Mouse (Mus musculus) c-Kit-positive CD71-positive TER-119-positive erythroid progenitor cells, embryonic 14.5 days (primary cell): ENCODE results near the gene Dock2.
"Not testable (repeated sequence)": the region's sequence is repeated elsewhere in the genome, so short reads cannot be mapped to it uniquely, and the experiment has no call there.

ENCODE experiments used
- DNase-seq: peaks from one replicate; pipeline ENCODE4 v3.0.0-alpha.2; 2013; ENCODE audit warnings: low spot score

Gene Dock2

DNA sequence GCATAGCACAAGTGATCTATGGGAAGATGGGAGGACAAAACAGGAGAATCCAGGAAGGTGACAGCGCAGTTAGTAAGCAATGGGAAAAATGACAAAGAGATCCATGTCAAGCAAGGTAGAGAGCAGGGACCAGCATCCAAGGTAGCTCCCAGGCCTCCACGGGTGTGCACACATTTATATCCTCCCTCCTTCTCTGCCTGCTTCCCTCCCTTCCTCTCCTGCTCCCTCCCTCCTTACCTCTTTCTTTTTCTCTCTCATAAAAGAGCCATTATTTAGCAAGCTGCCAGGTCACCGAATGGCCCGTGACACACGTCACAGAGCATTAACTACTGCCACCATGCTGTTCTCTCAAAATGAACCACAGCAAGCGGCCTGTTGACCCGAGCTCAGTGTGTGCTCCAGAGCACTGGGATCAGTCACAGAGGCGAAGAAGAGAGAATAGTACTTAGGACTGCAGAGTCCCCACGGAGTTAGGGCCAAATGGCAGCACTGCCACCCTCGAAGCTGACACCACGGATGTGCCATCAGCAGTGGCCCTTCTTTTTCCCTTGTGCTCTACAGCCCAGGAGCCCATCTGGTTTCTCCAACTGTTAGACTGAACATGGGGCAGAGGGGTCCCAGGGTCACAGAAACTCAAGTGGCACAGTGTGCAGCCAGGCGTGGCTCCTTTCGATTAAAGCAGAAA is 499.4 kb downstream of the Dock2 start:
- DNase-seq: no peak

DNA sequence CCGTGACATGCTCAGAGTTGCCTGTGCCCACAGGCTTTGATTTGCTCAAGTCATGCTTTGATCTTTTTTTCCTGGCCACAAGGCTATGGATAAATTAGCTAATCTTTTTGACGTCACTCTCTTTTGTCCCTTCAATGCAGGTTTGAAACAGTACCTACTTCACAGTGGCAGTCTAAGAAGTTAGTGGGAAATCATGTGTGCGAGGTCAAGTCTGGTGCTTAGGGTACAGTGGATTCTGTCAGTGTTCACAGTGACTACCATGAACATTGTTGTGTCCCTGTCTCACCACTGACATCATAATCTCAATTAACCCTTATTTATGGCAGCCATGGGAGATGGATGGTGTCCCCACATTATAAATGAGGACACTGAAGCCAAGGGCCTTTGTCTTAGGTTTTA is 506.6 kb downstream of the Dock2 start:
- DNase-seq: no peak

- no peak for DNase-seq
These were observed 507.2 kb downstream of the Dock2 start for GRCm38 (mm10) chr11:34276363-34277046.

DNA sequence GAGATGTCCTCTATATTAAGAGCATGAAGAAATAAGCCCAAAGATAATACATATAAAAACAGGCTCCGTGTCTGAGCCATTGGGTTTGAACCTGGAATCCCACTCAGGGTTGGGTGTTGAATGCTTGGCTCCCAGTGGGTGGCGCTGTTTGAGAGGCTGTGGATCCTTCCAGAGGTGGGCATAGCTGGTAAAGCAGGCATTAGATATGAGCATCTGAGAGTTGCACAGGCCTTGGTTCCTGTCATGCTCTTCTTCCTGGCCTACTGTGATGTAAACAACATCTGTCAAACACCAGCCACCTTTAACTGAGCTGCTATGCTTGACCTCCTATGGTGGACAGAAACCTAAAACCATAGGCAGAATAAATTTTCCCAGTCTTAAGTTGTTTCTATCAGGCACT is 507.8 kb downstream of the Dock2 start:
- no peak for DNase-seq

GRCm38 (mm10) chr11:34272016-34272415 is 511.7 kb downstream of the Dock2 start:
- no peak for DNase-seq

GRCm38 (mm10) chr11:34264099-34264498 is 519.6 kb downstream of the Dock2 start:
- no peak for DNase-seq

GRCm38 (mm10) chr11:34258849-34259469 is 524.7 kb downstream of the Dock2 start:
- DNase-seq: no peak

DNA sequence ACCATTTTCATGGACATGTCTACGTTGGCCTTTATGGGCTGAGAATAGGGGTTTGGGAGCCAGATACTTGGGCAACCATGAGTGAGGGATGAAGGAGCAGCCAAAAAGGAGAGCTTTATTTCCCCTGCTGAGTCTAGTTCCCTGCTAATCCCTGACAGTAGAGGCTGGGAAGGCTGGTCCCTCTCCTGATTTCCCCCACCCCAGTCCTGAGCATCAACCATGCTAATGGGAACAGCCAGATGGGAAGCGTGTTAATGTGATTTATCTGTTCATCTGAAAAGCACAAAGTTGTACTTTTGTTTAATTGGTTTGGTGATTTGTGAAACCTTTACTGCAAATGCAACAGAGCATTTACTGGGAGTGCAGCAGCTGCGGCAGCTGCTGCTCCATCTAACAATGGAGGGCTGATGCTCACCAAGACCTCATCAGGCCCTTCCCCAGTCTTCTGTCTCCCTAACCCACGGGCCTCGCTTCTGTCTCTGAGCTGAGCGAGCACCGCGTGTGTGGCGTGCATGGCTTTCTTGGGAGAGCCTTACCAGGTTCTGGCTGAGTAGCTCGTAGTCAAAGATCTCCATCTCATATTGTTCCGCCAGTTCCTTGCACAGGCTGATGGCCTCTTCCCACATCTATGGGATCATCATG is 526.0 kb downstream of the Dock2 start:
- DNase-seq: no peak

DNA sequence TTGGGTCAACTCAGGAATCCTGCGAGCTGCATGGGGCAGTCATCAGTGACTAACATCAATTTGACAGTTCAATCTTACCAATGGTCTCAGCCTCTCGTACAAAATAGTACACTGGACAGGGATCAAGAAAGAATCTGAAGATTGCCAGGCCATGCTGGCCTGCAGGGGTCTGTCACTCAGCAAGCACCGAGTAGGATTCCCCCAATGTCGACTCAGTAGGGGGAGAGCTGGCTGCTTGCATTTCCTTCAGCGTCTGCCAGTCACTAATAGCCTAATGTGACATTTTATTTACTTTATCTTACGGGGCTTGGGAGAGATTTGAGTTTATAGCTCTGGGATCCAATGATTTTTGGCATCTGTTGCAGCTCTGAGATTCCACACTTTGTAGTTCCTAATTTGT is 540.7 kb downstream of the Dock2 start:
- no peak for DNase-seq

- DNase-seq: no peak
These were observed 543.4 kb downstream of the Dock2 start for GRCm38 (mm10) chr11:34240252-34240651.

DNA sequence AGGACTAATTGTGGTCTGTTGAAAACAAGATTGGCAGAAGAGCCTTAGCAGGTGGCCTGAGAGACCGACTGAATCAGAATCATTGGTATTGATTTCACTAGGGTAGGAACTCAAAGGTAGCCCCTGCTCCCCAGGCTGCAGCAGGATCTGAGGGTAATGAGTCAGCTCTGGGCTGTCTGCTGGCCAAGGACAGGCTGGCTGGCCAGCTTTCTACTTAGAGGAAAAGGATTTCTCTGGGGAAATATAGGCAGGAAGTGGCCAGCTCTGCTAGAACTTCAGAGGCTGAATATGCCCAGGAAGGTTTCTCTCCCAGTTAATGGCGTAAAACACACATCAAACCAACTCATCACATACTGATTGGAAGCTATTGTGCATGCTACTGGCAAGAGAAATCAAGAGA is 544.0 kb downstream of the Dock2 start:
- DNase-seq: no peak

DNA sequence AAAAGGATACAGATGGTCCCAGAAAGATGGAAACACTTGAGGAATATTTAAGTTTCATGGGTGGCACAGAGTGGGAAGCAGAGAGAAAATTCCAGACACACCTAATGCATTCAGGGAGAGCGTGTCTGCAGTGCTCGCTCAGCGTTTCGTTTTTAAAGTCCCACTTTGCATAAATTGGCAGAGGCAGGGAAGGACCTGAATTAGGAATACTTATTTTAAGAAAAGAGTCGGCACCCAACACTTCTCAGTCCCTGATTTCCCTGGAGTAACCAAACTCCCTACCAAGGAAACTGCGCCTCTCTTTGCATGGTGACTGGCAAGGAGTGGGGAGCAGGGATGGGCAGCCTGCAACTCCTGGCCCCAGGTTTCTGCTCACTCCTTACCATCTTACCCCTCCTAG is 546.8 kb downstream of the Dock2 start:
- DNase-seq: no peak

DNA sequence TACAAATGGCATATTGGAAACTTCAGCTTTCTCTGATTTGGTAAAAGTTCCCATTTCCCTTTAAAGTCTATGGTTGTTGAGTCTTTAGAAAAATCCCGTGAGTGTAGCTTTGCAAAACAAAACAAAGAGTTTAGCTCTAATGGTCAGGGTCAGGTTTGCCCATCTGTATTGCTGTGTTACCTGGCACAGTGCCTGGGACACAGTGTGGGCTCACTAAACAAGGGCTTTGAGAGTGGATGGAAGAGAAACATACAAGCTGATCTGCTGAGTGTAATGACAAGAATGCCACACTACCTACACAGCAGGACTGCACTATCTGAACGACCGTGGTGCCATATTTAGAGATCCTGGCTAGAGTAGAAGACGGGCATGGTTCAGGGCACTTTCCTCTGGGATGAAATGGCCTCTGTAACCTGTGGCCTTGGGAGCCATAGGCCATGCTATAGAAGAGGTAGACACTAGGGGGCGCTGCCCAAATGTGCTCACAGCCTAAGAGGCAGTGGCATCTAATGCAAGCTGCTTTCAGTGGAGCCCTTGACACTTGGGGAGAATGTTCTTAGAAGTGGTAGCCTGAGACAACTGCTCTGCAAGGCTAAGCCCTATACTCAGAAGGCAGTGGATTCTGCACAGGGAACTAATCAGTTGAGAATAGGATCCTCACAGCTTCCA is 547.5 kb downstream of the Dock2 start:
- DNase-seq: peak; percentile 40

DNA sequence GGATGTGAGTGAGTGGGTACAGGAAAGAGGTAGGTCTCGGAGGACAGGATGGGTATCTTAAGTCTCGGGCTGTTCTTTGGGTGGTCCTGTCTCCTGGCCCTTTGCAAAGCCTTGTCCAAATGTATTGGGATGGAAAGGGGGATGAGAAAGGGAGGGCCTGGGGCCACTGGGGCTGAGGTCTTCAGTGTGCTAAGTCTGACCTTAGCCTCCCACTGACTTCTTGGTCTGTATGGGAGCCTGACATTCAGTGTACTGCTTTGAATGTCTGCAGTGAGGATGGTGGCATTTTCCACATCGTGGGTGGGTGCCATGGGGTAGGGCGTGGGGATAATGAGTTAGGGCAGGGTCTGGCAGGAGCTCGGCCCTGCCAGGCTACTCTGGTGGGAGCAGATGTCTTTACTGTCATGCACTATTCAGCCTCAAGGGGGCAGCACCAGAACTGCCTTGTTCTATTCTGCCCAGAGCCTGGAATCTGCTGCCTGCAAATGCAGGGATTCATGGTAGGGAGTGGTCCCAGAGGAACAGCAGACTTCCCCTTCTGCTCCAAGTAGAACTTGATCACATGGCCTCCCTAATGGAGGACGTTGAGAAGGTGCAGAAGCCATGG is 554.8 kb downstream of the Dock2 start:
- DNase-seq: peak; percentile 48

DNA sequence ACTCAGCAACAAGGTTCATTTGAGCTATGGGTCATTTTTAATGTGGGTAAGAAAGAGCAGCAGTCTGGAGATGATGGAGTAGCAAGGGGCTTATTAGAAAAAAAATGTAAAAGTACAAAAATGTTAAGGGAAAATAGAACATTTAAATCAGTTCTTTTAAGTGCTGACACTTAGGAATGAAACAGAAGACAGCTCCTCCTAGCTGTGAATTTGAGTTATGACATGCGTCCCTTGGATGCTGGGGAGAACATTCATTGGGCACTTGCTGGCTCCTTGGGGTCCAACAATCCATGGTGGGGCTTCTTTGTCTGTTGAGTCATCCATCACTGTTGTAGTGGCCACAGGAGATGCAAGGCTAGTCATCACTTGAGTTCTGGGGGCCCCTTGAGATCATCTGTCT is 556.5 kb downstream of the Dock2 start:
- DNase-seq: no peak

GRCm38 (mm10) chr11:34220596-34220995 is 563.1 kb downstream of the Dock2 start:
- DNase-seq: not testable (repeated sequence)

GRCm38 (mm10) chr11:34212853-34213252 is 570.8 kb downstream of the Dock2 start:
- peak; percentile 49 for DNase-seq

DNA sequence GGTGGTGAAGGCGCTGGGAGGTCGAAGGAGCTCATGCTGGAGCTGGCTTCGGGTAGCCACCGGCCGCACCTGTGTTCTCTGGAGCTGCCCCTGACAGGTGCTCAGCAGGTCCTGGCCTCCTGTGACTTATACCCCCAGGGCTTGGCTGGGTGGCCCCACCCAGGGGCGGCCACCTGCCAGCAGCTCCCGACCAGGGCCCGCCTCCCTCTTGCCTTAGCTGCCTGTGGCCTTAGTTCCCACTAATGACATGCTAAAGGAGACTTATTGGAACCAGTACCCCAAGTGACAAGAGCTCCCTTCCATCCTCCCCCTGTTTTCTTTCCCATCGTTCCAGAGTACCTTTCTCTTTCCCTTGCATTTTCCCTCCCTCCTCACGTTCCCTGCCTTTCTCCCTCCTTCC is 575.7 kb downstream of the Dock2 start, which contains the start of gene Foxi1:
Foxi1 (minus strand) TSS at position 101 of the 400 bp plus-strand sequence.
- DNase-seq: no peak

- no peak for DNase-seq
These were observed 580.9 kb downstream of the Dock2 start for GRCm38 (mm10) chr11:34202769-34203168.

DNA sequence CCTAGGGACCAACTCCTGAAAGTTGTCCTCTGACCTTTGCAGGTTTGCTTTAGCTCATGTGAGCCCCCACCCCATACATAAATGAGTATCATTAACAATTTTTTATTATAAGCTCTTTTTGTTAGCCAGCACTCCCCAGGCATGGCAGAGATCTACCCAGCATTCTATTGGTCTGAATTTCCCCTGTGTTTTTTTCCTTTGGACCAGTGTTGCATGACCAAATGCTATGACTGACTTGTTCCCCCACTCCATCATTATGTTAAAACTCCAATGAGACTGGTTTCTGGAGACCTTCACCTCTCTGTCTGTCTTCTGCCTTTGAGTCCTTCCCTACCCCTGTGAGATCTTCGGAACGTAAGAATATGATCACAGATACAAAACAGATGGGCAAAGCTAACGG is 588.5 kb downstream of the Dock2 start:
- no peak for DNase-seq

GRCm38 (mm10) chr11:34194158-34194941 is 589.3 kb downstream of the Dock2 start:
- no peak for DNase-seq
